Mouse (Mus musculus) duodenum, adult 2 months (tissue): Measurements from ENCODE around the gene Gfod1. TPM values are rescaled to one million over a fixed set of nuclear protein-coding genes. Genes with fewer than 3 reads are reported as not detected.

Source experiments
- polyA plus RNA-seq: library from polyadenylated mRNA; depleted of rRNA; stranded (reverse); fragments of >200 nt; gene quantifications from 2 replicates; pipeline ENCODE4 v1.2.3, GENCODE M21; 2012; ENCODE audit warnings: low replicate concordance; rRNA removed

Gfod1 gene
- polyA plus RNA-seq: 1.2 and 2.3 TPM in 2 replicates

GRCm38 (mm10) chr13:43304018-43304431 lies at the start of gene Gfod1:
Gfod1 (minus strand) TSS chr13:43304172.

GRCm38 (mm10) chr13:43171020-43171710 lies 132.8 kb downstream of the Gfod1 start, which contains the start of gene Tbc1d7:
Tbc1d7 (minus strand) TSS chr13:43171501.

Other genes with a start within 250 kb of the Gfod1 start
- gene Tbc1d7, start 132.7 kb downstream of the Gfod1 start, polyA plus RNA-seq: 3.0 and 9.5 TPM in 2 replicates
- gene Sirt5, start 61.3 kb upstream of the Gfod1 start, polyA plus RNA-seq: 2.0 and 2.5 TPM in 2 replicates
- 76.1 and 81.9 TPM in 2 replicates for gene Nol7, start 94.2 kb upstream of the Gfod1 start, polyA plus RNA-seq
- 7.2 and 14.7 TPM in 2 replicates for gene Ranbp9, start 177.1 kb upstream of the Gfod1 start, polyA plus RNA-seq